Mouse (Mus musculus) testis, adult 2 months (tissue): Measurements from ENCODE around the gene Gdf7. TPM values are rescaled to one million over a fixed set of nuclear protein-coding genes. Genes with fewer than 3 reads are reported as not detected.

Source experiments
- H3K27ac ChIP-seq: fragments of 200-500 bp; 2 replicates; pipeline ENCODE4 v1.5.1; 2012; ENCODE audit warnings: low read depth, low read length; ENCODE audit not compliant: control insufficient read depth, insufficient read depth
- H3K27me3 ChIP-seq: fragments of 200-500 bp; 2 replicates; pipeline ENCODE4 v1.6.1; 2012; ENCODE audit warnings: mild to moderate bottlenecking, low read length, moderate library complexity; ENCODE audit not compliant: control insufficient read depth, insufficient read depth
- H3K36me3 ChIP-seq: fragments of 200-500 bp; 2 replicates; pipeline ENCODE4 v1.6.1; 2012; ENCODE audit warnings: mild to moderate bottlenecking, low read length; ENCODE audit not compliant: control insufficient read depth, insufficient read depth
- H3K4me1 ChIP-seq: fragments of 200-500 bp; 2 replicates; pipeline ENCODE4 v1.6.1; 2012; ENCODE audit warnings: low read length; ENCODE audit not compliant: control insufficient read depth, insufficient read depth
- H3K4me3 ChIP-seq: fragments of 200-500 bp; 2 replicates; pipeline ENCODE4 v1.5.1; 2012; ENCODE audit warnings: low read depth, mild to moderate bottlenecking, low read length, moderate library complexity, mixed read lengths; ENCODE audit not compliant: control insufficient read depth
- CTCF ChIP-seq: fragments of 200-500 bp; IDR thresholded peaks from 2 replicates; pipeline ENCODE4 v1.5.1; 2012; ENCODE audit warnings: low read depth, mild to moderate bottlenecking, inconsistent platforms, low read length, moderate library complexity; ENCODE audit not compliant: control insufficient read depth, insufficient read depth, insufficient replicate concordance
- POLR2A ChIP-seq: fragments of 200-500 bp; IDR thresholded peaks from 2 replicates; pipeline ENCODE4 v1.6.1; 2012; ENCODE audit warnings: low read depth, mild to moderate bottlenecking, inconsistent platforms, low read length, moderate library complexity; ENCODE audit not compliant: control insufficient read depth
- polyA plus RNA-seq: library from polyadenylated mRNA; depleted of rRNA; stranded (reverse); fragments of >200 nt; gene quantifications from 2 replicates; pipeline ENCODE4 v1.2.3, GENCODE M21; 2012

The Gdf7 gene
- polyA plus RNA-seq, 1 experiment = 0.06 TPM

- Histone ChIP-seq H3K27me3 (no peaks in the 10 kb centered on the region), H3K4me3 (no peak overlapping the region), H3K4me1 (peaks cover 2% of the 10 kb centered on the region; the same call in 1 of the 2 replicates), H3K36me3 (no peaks in the 10 kb centered on the region), H3K27ac (no peak overlapping the region)
- TF ChIP-seq CTCF (no peak), POLR2A (no peak)
Measured at GRCm38 (mm10) chr12:8343381-8343780, 41.6 kb upstream of the Gdf7 start.

- no peak overlapping the region for H3K27ac ChIP-seq
- no peak for TF ChIP-seq POLR2A
- TF ChIP-seq CTCF = no peak
- no peaks in the 10 kb centered on the region for H3K4me1 ChIP-seq
- no peak overlapping the region for H3K4me3 ChIP-seq
- H3K27me3 ChIP-seq = no peaks in the 10 kb centered on the region
- no peaks in the 10 kb centered on the region for H3K36me3 ChIP-seq
Measured at GRCm38 (mm10) chr12:8341008-8341407, 39.3 kb upstream of the Gdf7 start.

GRCm38 (mm10) chr12:8339591-8340319 lies 38.0 kb upstream of the Gdf7 start:
- Histone ChIP-seq H3K4me1 (no peaks in the 10 kb centered on the region), H3K36me3 (no peaks in the 10 kb centered on the region)
- no peak for TF ChIP-seq CTCF

GRCm38 (mm10) chr12:8338918-8339317 lies 37.2 kb upstream of the Gdf7 start:
- no peaks in the 10 kb centered on the region for H3K27me3 ChIP-seq
- no peak overlapping the region for H3K27ac ChIP-seq
- no peaks in the 10 kb centered on the region for H3K4me1 ChIP-seq
- no peaks in the 10 kb centered on the region for H3K36me3 ChIP-seq
- TF ChIP-seq CTCF (no peak), POLR2A (no peak)
- no peak overlapping the region for H3K4me3 ChIP-seq

More at GRCm38 (mm10) chr12:8339591-8340319, 38.0 kb upstream of the Gdf7 start:
- no peak overlapping the region for H3K27ac ChIP-seq
- no peaks in the 10 kb centered on the region for H3K27me3 ChIP-seq
- no peak overlapping the region for H3K4me3 ChIP-seq

GRCm38 (mm10) chr12:8338491-8338890 lies 36.7 kb upstream of the Gdf7 start:
- TF ChIP-seq POLR2A (no peak), CTCF (no peak)
- no peak overlapping the region for H3K27ac ChIP-seq

GRCm38 (mm10) chr12:8337286-8338060 lies 35.7 kb upstream of the Gdf7 start:
- H3K4me3 ChIP-seq = no peak overlapping the region
- TF ChIP-seq POLR2A = no peak
- no peak for TF ChIP-seq CTCF
- no peaks in the 10 kb centered on the region for H3K4me1 ChIP-seq
- H3K36me3 ChIP-seq = no peaks in the 10 kb centered on the region
- no peaks in the 10 kb centered on the region for H3K27me3 ChIP-seq
- no peak overlapping the region for H3K27ac ChIP-seq

More at GRCm38 (mm10) chr12:8338491-8338890, 36.7 kb upstream of the Gdf7 start:
- H3K4me1 ChIP-seq = no peaks in the 10 kb centered on the region
- H3K27me3 ChIP-seq = no peaks in the 10 kb centered on the region
- H3K4me3 ChIP-seq = no peak overlapping the region
- no peaks in the 10 kb centered on the region for H3K36me3 ChIP-seq

GRCm38 (mm10) chr12:8336601-8337285 lies 35.0 kb upstream of the Gdf7 start:
- H3K27me3 ChIP-seq = no peaks in the 10 kb centered on the region
- no peak overlapping the region for H3K27ac ChIP-seq
- TF ChIP-seq POLR2A = no peak
- no peak for TF ChIP-seq CTCF
- H3K4me1 ChIP-seq = no peaks in the 10 kb centered on the region; the same call in 1 of the 2 replicates
- H3K4me3 ChIP-seq = no peak overlapping the region
- no peaks in the 10 kb centered on the region for H3K36me3 ChIP-seq
